8 mouse cellular contexts compared by ENCODE assay signal in the genomic region with DNA sequence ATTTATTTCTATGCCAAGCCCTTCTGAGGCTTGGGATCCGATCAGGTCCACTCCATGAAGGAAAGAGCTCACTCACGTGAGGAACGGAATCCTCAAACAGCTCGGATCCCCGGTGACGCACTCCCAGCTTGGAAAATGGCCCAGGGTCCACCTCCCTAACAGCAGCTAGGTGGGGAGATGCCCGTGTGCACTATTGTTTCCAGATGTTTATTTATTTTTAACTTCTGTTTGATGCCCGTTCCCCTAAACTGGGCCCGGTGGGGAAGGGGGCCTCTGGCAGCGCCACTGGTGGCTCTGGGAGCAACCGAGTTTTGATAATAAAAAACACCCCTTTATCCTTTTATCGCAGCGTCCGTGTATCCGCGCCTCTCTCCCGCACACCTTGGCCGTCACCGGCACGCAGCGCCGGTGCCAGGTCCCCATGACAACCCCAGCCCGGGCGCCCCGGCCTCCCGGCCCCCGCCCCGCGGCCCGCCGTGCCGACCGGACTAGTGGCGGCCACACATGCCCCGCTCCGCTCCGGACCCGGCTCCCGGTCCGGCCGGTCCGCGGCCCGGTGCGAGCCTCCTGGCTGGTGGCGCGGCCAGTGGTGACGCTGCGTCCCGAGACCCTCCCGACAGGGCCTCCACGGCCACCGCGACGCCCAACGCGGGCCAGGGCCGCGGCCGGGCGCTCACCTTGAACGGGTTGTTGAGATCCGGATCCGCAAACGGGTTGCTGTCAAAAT. TPM values are rescaled to one million over a fixed set of nuclear protein-coding genes. Genes with fewer than 3 reads are reported as not detected.
A peak's percentile ranks its signal among the peaks of the same experiment; 100 is the strongest.
DNase-seq lines count a peak whose midpoint lies in the region; ATAC-seq and TF ChIP-seq lines count a peak whose summit lies in the region.

No protein-coding gene starts in this region.

- H3K79me3 ChIP-seq in C2C12 (ENCODE audit: low read depth): no peaks in the 10 kb centered on the region

- H3K9ac ChIP-seq in kidney, embryonic 14.5 days (ENCODE audit: low read depth, low read length): peak overlapping the region; percentile 81
- peak overlapping the region; percentile 99 for H3K9ac ChIP-seq in neural tube, embryonic 14.5 days (replicated peaks; ENCODE audit: low read depth, low read length)

- H3ac ChIP-seq in C2C12 (ENCODE audit: control insufficient read depth, insufficient read length, low read depth): peak overlapping the region; percentile 83

- no peaks in the 10 kb centered on the region for H3K36me3 ChIP-seq in C2C12 (ENCODE audit: control insufficient read depth, insufficient read depth)
- H3K36me3 ChIP-seq in heart, embryonic 10.5 days: no peaks in the 10 kb centered on the region
- no peaks in the 10 kb centered on the region for H3K36me3 ChIP-seq in kidney, embryonic 14.5 days (ENCODE audit: control insufficient read depth, insufficient read depth, low read length)
- no peaks in the 10 kb centered on the region for H3K36me3 ChIP-seq in neural tube, embryonic 14.5 days (ENCODE audit: control insufficient read depth, insufficient read depth, low read length)

- peak; percentile 37 for DNase-seq in adipocyte (ENCODE audit: low spot score)
- peak; percentile 49 for DNase-seq in embryo, embryonic 11 days
- DNase-seq in heart, embryonic 10.5 days (ENCODE audit: low spot score): no peak
- peak; percentile 65 to 78 for DNase-seq in lung, adult 18-20 months
- no peak for DNase-seq in thymus, postnatal 10 days (ENCODE audit: low spot score in 2 of 2)

- peaks cover 32% of the 10 kb centered on the region for H3K79me2 ChIP-seq in C2C12 (ENCODE audit: control insufficient read depth, insufficient read depth)

- H3K4me3 ChIP-seq in C2C12 (ENCODE audit: insufficient read depth, poor library complexity, severe bottlenecking): peak overlapping the region; percentile 66
- peak overlapping the region; percentile 94 for H3K4me3 ChIP-seq in heart, embryonic 10.5 days
- peak overlapping the region; percentile 76 for H3K4me3 ChIP-seq in kidney, embryonic 14.5 days (ENCODE audit: low read length)
- H3K4me3 ChIP-seq in neural tube, embryonic 14.5 days (ENCODE audit: low read depth, low read length): peak overlapping the region; percentile 80

- H3K9me3 ChIP-seq in heart, embryonic 10.5 days: no peaks in the 10 kb centered on the region
- no peaks in the 10 kb centered on the region for H3K9me3 ChIP-seq in kidney, embryonic 14.5 days (ENCODE audit: control insufficient read depth, low read length)
- H3K9me3 ChIP-seq in neural tube, embryonic 14.5 days (ENCODE audit: control insufficient read depth, low read length): no peaks in the 10 kb centered on the region

- WGBS in heart, embryonic 10.5 days: under 1% methylated on average over 65 of the region's 65 CpGs
- WGBS in kidney, embryonic 14.5 days: under 1% methylated on average over 65 of the region's 65 CpGs
- WGBS in neural tube, embryonic 14.5 days: under 1% methylated on average over 65 of the region's 65 CpGs

- H3K4me2 ChIP-seq in kidney, embryonic 14.5 days (replicated peaks; ENCODE audit: low read depth, low read length): peak overlapping the region; percentile 54
- H3K4me2 ChIP-seq in neural tube, embryonic 14.5 days (ENCODE audit: low read depth, low read length): peak overlapping the region; percentile 69

- H3K27ac ChIP-seq in heart, embryonic 10.5 days: peak overlapping the region; percentile 94
- peak overlapping the region; percentile 43; the same call in 1 of the 2 replicates for H3K27ac ChIP-seq in kidney, embryonic 14.5 days (ENCODE audit: low read depth, low read length)
- peak overlapping the region; percentile 93 for H3K27ac ChIP-seq in neural tube, embryonic 14.5 days (ENCODE audit: low read depth, low read length)

- ATAC-seq in kidney, embryonic 14.5 days (ENCODE audit: low FRiP score, low TSS enrichment): peak; percentile 81
- peak; percentile 0; the same call in 1 of the 2 replicates for ATAC-seq in neural tube, embryonic 14.5 days (ENCODE audit: low read depth)

- H3K4me1 ChIP-seq in heart, embryonic 10.5 days: peaks cover 8% of the 10 kb centered on the region; the same call in 1 of the 2 replicates
- H3K4me1 ChIP-seq in kidney, embryonic 14.5 days (ENCODE audit: control insufficient read depth, insufficient read depth, low read length): 0 out of 2 replicates have a peak, but pooled peaks cover 5% of the 10 kb centered on the region
- peaks cover 15% of the 10 kb centered on the region for H3K4me1 ChIP-seq in neural tube, embryonic 14.5 days (ENCODE audit: control insufficient read depth, insufficient read depth, low read length)

- H3K27me3 ChIP-seq in C2C12 (ENCODE audit: control insufficient read depth, insufficient read depth, insufficient read length): no peaks in the 10 kb centered on the region
- no peaks in the 10 kb centered on the region for H3K27me3 ChIP-seq in heart, embryonic 10.5 days (ENCODE audit: insufficient read depth, poor library complexity, severe bottlenecking)
- H3K27me3 ChIP-seq in kidney, embryonic 14.5 days (ENCODE audit: control insufficient read depth, insufficient read depth, low read length): no peaks in the 10 kb centered on the region
- no peaks in the 10 kb centered on the region for H3K27me3 ChIP-seq in neural tube, embryonic 14.5 days (ENCODE audit: control insufficient read depth, insufficient read depth, low read length)

- no peak for TF ChIP-seq CTCF in C2C12 (IDR thresholded peaks at IDR 0.05; ENCODE audit: control insufficient read depth, insufficient read depth, insufficient read length)

TF ChIP-seq in C2C12, 6 proteins besides CTCF, POLR2A, EP300 and RAD21:
- TF ChIP-seq CEBPB (IDR thresholded peaks at IDR 0.05; ENCODE audit: low read depth): no peak
- TF ChIP-seq MYOD1 (IDR thresholded peaks at IDR 0.05; ENCODE audit: control insufficient read depth, insufficient read length, low read depth): no peak
- TF ChIP-seq FOSL1 (IDR thresholded peaks at IDR 0.05; ENCODE audit: insufficient read depth, low read length, poor library complexity, severe bottlenecking): no peak
- no peak for TF ChIP-seq MYOG (IDR thresholded peaks at IDR 0.05; ENCODE audit: control insufficient read depth, extremely low read depth, insufficient read length)
- no peak for TF ChIP-seq USF1 (IDR thresholded peaks at IDR 0.05; ENCODE audit: low read depth)
- no peak for TF ChIP-seq MAX (IDR thresholded peaks at IDR 0.05)

RNA-seq across cellular contexts. Expression of gene Scamp1, which starts 1.0 kb away (rescaled TPM):
- 5.3 TPM for polyA plus RNA-seq in C2C12 (2012; fragmentation: generic; extraction: Trizol)
- 25.7 and 26.9 TPM in 2 replicates for polyA plus RNA-seq in heart, embryonic 10.5 days (2016; fragmentation: Nextera tagmentation; extraction: Ambion mirVana)
- polyA plus RNA-seq in kidney, embryonic 14.5 days (2014; fragmentation: Nextera tagmentation; extraction: Ambion mirVana): 17.7 and 34.4 TPM in 2 replicates
- 181 and 182 TPM in 2 replicates for polyA plus RNA-seq in neural tube, embryonic 14.5 days (2014; fragmentation: Nextera tagmentation; extraction: Ambion mirVana)

Comparison
In these comparisons a context has a peak if more than half of its experiments do, and no peak if none do; other contexts are left out.
1. DNase-seq: peak in adipocyte (single experiment), embryo, embryonic 11 days (single experiment) and lung, adult 18-20 months (2 of 2); none in heart, embryonic 10.5 days (single experiment) and thymus, postnatal 10 days (0 of 2).
2. H3K27ac ChIP-seq: peak in every context shown above with its lines; median percentile 94 in heart, embryonic 10.5 days; 93 in neural tube, embryonic 14.5 days; 43 in kidney, embryonic 14.5 days.
3. Peak in every context shown above with its lines, with median percentiles within 50 percentile points of each other: H3K4me3 ChIP-seq.